In genomic region chr5:32098691-32099090, GRCm38 (mm10) we compare ENCODE assay signal across 19 mouse cellular contexts. TPM values are rescaled to one million over a fixed set of nuclear protein-coding genes. Genes with fewer than 3 reads are reported as not detected.
DNase-seq lines count a peak whose midpoint lies in the region; ATAC-seq and TF ChIP-seq lines count a peak whose summit lies in the region.
"Had no signal": no experiment of that assay in that cellular context is flagged by ENCODE, and none has a peak within 500 bp of the region (broad histone marks: within the 10 kb centered on the region; RNA-seq: fewer than 3 reads in every experiment).

No protein-coding gene starts in this region.

- 94% methylated on average over 3 of the region's 3 CpGs for WGBS in lung, postnatal 0 days
- WGBS in embryonic facial prominence, embryonic 10.5 days, result 83% methylated on average over 3 of the region's 3 CpGs

- no peaks in the 10 kb centered on the region for H3K27me3 ChIP-seq in lung, postnatal 0 days (replicated peaks; ENCODE audit: insufficient read depth, low read length)
- no peaks in the 10 kb centered on the region for H3K27me3 ChIP-seq in embryonic facial prominence, embryonic 10.5 days (replicated peaks; ENCODE audit: low read depth, poor library complexity, severe bottlenecking)
- H3K27me3 ChIP-seq: embryonic facial prominence, embryonic 12.5 days; forebrain, embryonic 13.5 days; forebrain, embryonic 15.5 days had no signal

- H3K9ac ChIP-seq in lung, postnatal 0 days (replicated peaks; ENCODE audit: low read depth), result no peak overlapping the region
- H3K9ac ChIP-seq: embryonic facial prominence, embryonic 12.5 days; forebrain, embryonic 13.5 days; forebrain, embryonic 15.5 days had no signal

- DNase-seq in lung, postnatal 0 days (ENCODE audit: low spot score), result no peak
- DNase-seq in lung, postnatal 25 days (ENCODE audit: low spot score), result no peak
- peak; percentile 10 for DNase-seq in lung, postnatal 14 days
- no peak for DNase-seq in lung, postnatal 36 days
- DNase-seq in embryonic facial prominence, embryonic 10.5 days (ENCODE audit: low spot score), result no peak
- DNase-seq in spleen, adult 18-20 months, result no peak
- DNase-seq: adrenal gland, adult 2 months; adrenal gland, postnatal 10 days; adrenal gland, postnatal 25 days; cerebellum, adult 11 months; cerebellum, adult 18-20 months; cerebellum, adult 8-10 months; cerebellum, adult 9-11 months; cerebellum, postnatal 14 days; cerebellum, postnatal 36 days; embryo, embryonic 11 days had no signal

- H3K4me3 ChIP-seq in lung, postnatal 0 days (ENCODE audit: low read depth, low read length), result no peak overlapping the region
- no peak overlapping the region for H3K4me3 ChIP-seq in embryonic facial prominence, embryonic 10.5 days
- H3K4me3 ChIP-seq: embryonic facial prominence, embryonic 12.5 days; forebrain, embryonic 13.5 days; forebrain, embryonic 15.5 days had no signal

- no peaks in the 10 kb centered on the region for H3K9me3 ChIP-seq in lung, postnatal 0 days (ENCODE audit: low read length)
- H3K9me3 ChIP-seq in embryonic facial prominence, embryonic 10.5 days, result no peaks in the 10 kb centered on the region
- H3K9me3 ChIP-seq: embryonic facial prominence, embryonic 12.5 days; forebrain, embryonic 13.5 days; forebrain, embryonic 15.5 days had no signal

- ATAC-seq in lung, postnatal 0 days, result peak; percentile 34
- ATAC-seq: forebrain, embryonic 13.5 days; forebrain, embryonic 15.5 days had no signal

- no peaks in the 10 kb centered on the region for H3K36me3 ChIP-seq in lung, postnatal 0 days (ENCODE audit: insufficient read depth, low read length)
- no peaks in the 10 kb centered on the region for H3K36me3 ChIP-seq in embryonic facial prominence, embryonic 10.5 days (replicated peaks)
- H3K36me3 ChIP-seq: embryonic facial prominence, embryonic 12.5 days; forebrain, embryonic 15.5 days had no signal

- TF ChIP-seq EP300 in lung, postnatal 0 days (IDR thresholded peaks at IDR 0.05), result no peak

- no peaks in the 10 kb centered on the region; the same call in 1 of the 2 replicates for H3K4me1 ChIP-seq in lung, postnatal 0 days (ENCODE audit: insufficient read depth, low read depth, low read length)
- H3K4me1 ChIP-seq in embryonic facial prominence, embryonic 10.5 days, result peaks cover 22% of the 10 kb centered on the region

- TF ChIP-seq CTCF in lung, postnatal 0 days (IDR thresholded peaks at IDR 0.05), result no peak

- no peak overlapping the region for H3K4me2 ChIP-seq in lung, postnatal 0 days (replicated peaks; ENCODE audit: low read depth, low read length)
- H3K4me2 ChIP-seq: embryonic facial prominence, embryonic 12.5 days; forebrain, embryonic 13.5 days; forebrain, embryonic 15.5 days had no signal

- H3K27ac ChIP-seq in lung, postnatal 0 days (ENCODE audit: low read length), result no peak overlapping the region
- H3K27ac ChIP-seq in embryonic facial prominence, embryonic 10.5 days (replicated peaks), result peak overlapping the region; percentile 30; the same call in 1 of the 2 replicates
- H3K27ac ChIP-seq: embryonic facial prominence, embryonic 12.5 days; forebrain, embryonic 13.5 days; forebrain, embryonic 15.5 days had no signal

RNA-seq across cellular contexts. Expression of gene Fosl2, which starts 36.9 kb away (rescaled TPM):
- polyA plus RNA-seq in lung, postnatal 0 days (2015; fragmentation: Nextera tagmentation; extraction: Ambion mirVana), result 7.9 and 8.9 TPM in 2 replicates
- polyA plus RNA-seq in embryonic facial prominence, embryonic 10.5 days (2016; fragmentation: Nextera tagmentation; extraction: Ambion mirVana), result 0.50 and 0.67 TPM in 2 replicates
